ENCODE assay signal across 22 mouse cellular contexts in the genomic region with DNA sequence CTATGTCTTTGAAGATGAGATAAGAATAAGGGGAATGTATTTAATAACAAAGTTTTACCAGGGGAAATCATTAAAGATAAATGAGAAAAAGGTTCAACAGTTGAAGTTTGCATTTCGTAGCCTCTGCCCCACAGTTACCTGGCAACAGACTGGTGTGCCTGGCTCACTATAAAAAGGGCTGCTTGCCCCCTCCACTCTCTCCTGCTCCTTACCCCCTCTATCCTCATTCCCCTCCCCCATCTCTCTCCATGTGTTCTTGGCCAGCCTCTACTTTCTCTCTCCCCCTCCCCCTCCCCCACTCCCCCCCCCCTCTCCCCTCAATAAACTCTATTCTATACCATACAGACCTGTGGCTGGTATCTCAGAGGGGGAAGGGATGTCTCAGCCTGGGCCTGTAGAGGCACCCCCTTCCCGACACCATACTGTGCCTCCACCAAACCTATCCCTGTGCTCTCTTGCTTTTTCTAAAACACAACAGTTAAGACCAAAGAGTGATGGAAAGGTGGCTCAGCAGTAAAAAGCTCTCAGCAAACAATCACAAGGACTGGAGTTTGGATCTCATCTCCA. TPM values are rescaled to one million over a fixed set of nuclear protein-coding genes. Genes with fewer than 3 reads are reported as not detected.
DNase-seq lines count a peak whose midpoint lies in the region; ATAC-seq lines count a peak whose summit lies in the region.
"Had no signal": no experiment of that assay in that cellular context is flagged by ENCODE, and none has a peak within 500 bp of the region (broad histone marks: within the 10 kb centered on the region; RNA-seq: fewer than 3 reads in every experiment).

No protein-coding gene starts in this region.

- 77% methylated on average over 2 of the region's 2 CpGs for WGBS in hindbrain, embryonic 13.5 days
- 65% methylated on average over 2 of the region's 2 CpGs for WGBS in hindbrain, embryonic 10.5 days
- WGBS in neural tube, embryonic 11.5 days = 62% methylated on average over 2 of the region's 2 CpGs
- WGBS in neural tube, embryonic 15.5 days = 47% methylated on average over 2 of the region's 2 CpGs
- WGBS in limb, embryonic 12.5 days = 57% methylated on average over 2 of the region's 2 CpGs

- H3K4me3 ChIP-seq in hindbrain, embryonic 13.5 days = no peak overlapping the region
- no peak overlapping the region for H3K4me3 ChIP-seq in hindbrain, embryonic 10.5 days
- H3K4me3 ChIP-seq in neural tube, embryonic 11.5 days (ENCODE audit: low read depth, low read length) = no peak overlapping the region
- no peak overlapping the region for H3K4me3 ChIP-seq in neural tube, embryonic 15.5 days (replicated peaks)
- H3K4me3 ChIP-seq in limb, embryonic 12.5 days (replicated peaks) = no peak overlapping the region
- H3K4me3 ChIP-seq: neural tube, embryonic 13.5 days had no signal

- 0 out of 2 replicates have a peak, but pooled peaks have one; percentile 21 for ATAC-seq in hindbrain, embryonic 13.5 days (ENCODE audit: low FRiP score)
- peak; percentile 35; the same call in 1 of the 2 replicates for ATAC-seq in neural tube, embryonic 11.5 days (ENCODE audit: insufficient read depth, low FRiP score, low TSS enrichment)
- ATAC-seq in neural tube, embryonic 15.5 days (ENCODE audit: low FRiP score) = no peak
- ATAC-seq in limb, embryonic 12.5 days (ENCODE audit: insufficient number of reproducible peaks, insufficient read depth, low FRiP score, low TSS enrichment, low read depth) = 0 out of 2 replicates have a peak, but pooled peaks have one; percentile 63
- ATAC-seq: activated CD4-positive, CD25-positive, alpha-beta regulatory T cell, adult 4 months; inflammation-experienced regulatory T-cells, adult 6 months; liver, postnatal 0 days had no signal

- H3K4me1 ChIP-seq in hindbrain, embryonic 13.5 days (replicated peaks) = no peaks in the 10 kb centered on the region
- H3K4me1 ChIP-seq in hindbrain, embryonic 10.5 days (replicated peaks) = peaks cover 8% of the 10 kb centered on the region; the same call in 1 of the 2 replicates
- no peaks in the 10 kb centered on the region for H3K4me1 ChIP-seq in neural tube, embryonic 11.5 days (ENCODE audit: control insufficient read depth, insufficient read depth, low read length)
- H3K4me1 ChIP-seq in neural tube, embryonic 15.5 days = no peaks in the 10 kb centered on the region
- H3K4me1 ChIP-seq in limb, embryonic 12.5 days (replicated peaks) = peaks cover 8% of the 10 kb centered on the region
- H3K4me1 ChIP-seq: neural tube, embryonic 13.5 days had no signal

- H3K27ac ChIP-seq in hindbrain, embryonic 13.5 days = no peak overlapping the region
- H3K27ac ChIP-seq in hindbrain, embryonic 10.5 days = no peak overlapping the region; the same call in 1 of the 2 replicates
- no peak overlapping the region for H3K27ac ChIP-seq in neural tube, embryonic 11.5 days (ENCODE audit: low read depth, low read length)
- no peak overlapping the region for H3K27ac ChIP-seq in neural tube, embryonic 15.5 days (replicated peaks)
- no peak overlapping the region for H3K27ac ChIP-seq in limb, embryonic 12.5 days
- H3K27ac ChIP-seq: neural tube, embryonic 13.5 days had no signal

- no peaks in the 10 kb centered on the region for H3K9me3 ChIP-seq in hindbrain, embryonic 13.5 days
- no peaks in the 10 kb centered on the region for H3K9me3 ChIP-seq in hindbrain, embryonic 10.5 days
- no peaks in the 10 kb centered on the region for H3K9me3 ChIP-seq in neural tube, embryonic 11.5 days (ENCODE audit: control insufficient read depth, low read length)
- H3K9me3 ChIP-seq in neural tube, embryonic 15.5 days (replicated peaks) = no peaks in the 10 kb centered on the region
- H3K9me3 ChIP-seq in limb, embryonic 12.5 days = no peaks in the 10 kb centered on the region
- H3K9me3 ChIP-seq: neural tube, embryonic 13.5 days had no signal

- H3K4me2 ChIP-seq in hindbrain, embryonic 13.5 days = no peak overlapping the region
- no peak overlapping the region for H3K4me2 ChIP-seq in neural tube, embryonic 11.5 days (ENCODE audit: low read depth)
- no peak overlapping the region for H3K4me2 ChIP-seq in neural tube, embryonic 15.5 days
- no peak overlapping the region for H3K4me2 ChIP-seq in limb, embryonic 12.5 days
- H3K4me2 ChIP-seq: liver, embryonic 11.5 days; neural tube, embryonic 13.5 days had no signal

- no peaks in the 10 kb centered on the region for H3K36me3 ChIP-seq in hindbrain, embryonic 13.5 days
- no peaks in the 10 kb centered on the region for H3K36me3 ChIP-seq in hindbrain, embryonic 10.5 days
- no peaks in the 10 kb centered on the region for H3K36me3 ChIP-seq in neural tube, embryonic 11.5 days (ENCODE audit: control insufficient read depth, insufficient read depth, low read length)
- H3K36me3 ChIP-seq in neural tube, embryonic 15.5 days = no peaks in the 10 kb centered on the region
- no peaks in the 10 kb centered on the region for H3K36me3 ChIP-seq in limb, embryonic 12.5 days
- H3K36me3 ChIP-seq: neural tube, embryonic 13.5 days had no signal

- no peak for DNase-seq in hindbrain, embryonic 10.5 days (ENCODE audit: low spot score)
- no peak for DNase-seq in neural tube, embryonic 11.5 days (ENCODE audit: low spot score)
- no peak for DNase-seq in urinary bladder, adult 18-20 months (ENCODE audit: low spot score in 2 of 2)
- DNase-seq in right cerebral cortex, postnatal 36 days (ENCODE audit: low spot score in 2 of 2) = no peak
- DNase-seq: adrenal gland, postnatal 10 days; cerebellum, adult 18-20 months; cerebellum, postnatal 14 days; kidney, adult 18-20 months; kidney, postnatal 10 days; left cerebral cortex, postnatal 4 days; liver, postnatal 0 days; lung, postnatal 14 days; right cerebral cortex, postnatal 4 days; thymus, postnatal 25 days had no signal

- no peaks in the 10 kb centered on the region for H3K27me3 ChIP-seq in hindbrain, embryonic 13.5 days
- H3K27me3 ChIP-seq in hindbrain, embryonic 10.5 days (ENCODE audit: insufficient read depth, poor library complexity, severe bottlenecking) = no peaks in the 10 kb centered on the region
- no peaks in the 10 kb centered on the region for H3K27me3 ChIP-seq in neural tube, embryonic 11.5 days (ENCODE audit: control insufficient read depth, insufficient read depth, low read length)
- no peaks in the 10 kb centered on the region for H3K27me3 ChIP-seq in neural tube, embryonic 15.5 days (replicated peaks)
- no peaks in the 10 kb centered on the region for H3K27me3 ChIP-seq in limb, embryonic 12.5 days
- H3K27me3 ChIP-seq: neural tube, embryonic 13.5 days had no signal

- no peak overlapping the region for H3K9ac ChIP-seq in hindbrain, embryonic 13.5 days
- no peak overlapping the region for H3K9ac ChIP-seq in neural tube, embryonic 11.5 days (ENCODE audit: low read length)
- H3K9ac ChIP-seq in neural tube, embryonic 15.5 days (replicated peaks) = no peak overlapping the region
- H3K9ac ChIP-seq in limb, embryonic 12.5 days (replicated peaks) = no peak overlapping the region
- H3K9ac ChIP-seq: liver, postnatal 0 days; neural tube, embryonic 13.5 days had no signal

RNA-seq across cellular contexts. Expression of a gene that starts 35.6 kb away (rescaled TPM):
- polyA plus RNA-seq in hindbrain, embryonic 13.5 days (2015; fragmentation: Nextera tagmentation; extraction: Ambion mirVana) = 2.3 and 2.8 TPM in 2 replicates
- 0.61 and 1.3 TPM in 2 replicates for polyA plus RNA-seq in hindbrain, embryonic 10.5 days (2016; fragmentation: Nextera tagmentation; extraction: Ambion mirVana)
- polyA plus RNA-seq in neural tube, embryonic 11.5 days (2014; fragmentation: Nextera tagmentation; extraction: Ambion mirVana) = 1.1 and 1.4 TPM in 2 replicates
- 3.6 and 3.8 TPM in 2 replicates for polyA plus RNA-seq in neural tube, embryonic 15.5 days (2015; fragmentation: Nextera tagmentation; extraction: Ambion mirVana)
- polyA plus RNA-seq in limb, embryonic 12.5 days (2016; fragmentation: Nextera tagmentation; extraction: Ambion mirVana) = 1.8 and 1.9 TPM in 2 replicates
- polyA plus RNA-seq: C2C12 had no signal
